Mouse (Mus musculus) midbrain, embryonic 14.5 days (tissue): ENCODE measurements at regions not wholly inside any gene's neighbourhood (a gene's known extent, or its start where the extent isn't known, plus 50 kb on each side); places are given as distances from the start of the nearest gene placed in this dataset.
A peak's percentile ranks its signal among the peaks of the same experiment; 100 is the strongest.

ENCODE experiments used
- ATAC-seq: fragments of 200-750 bp; cut with Nextera tagmentation; 2 replicates; pipeline ENCODE4 v1.8.0; 2017; ENCODE audit warnings: moderate number of reproducible peaks, moderate library complexity; ENCODE audit not compliant: low FRiP score, low TSS enrichment
- DNase-seq: peaks from one replicate; pipeline ENCODE4 v3.0.0-alpha.2; 2015
- H3K27ac ChIP-seq: fragments of 300-500 bp; sonication (generic); replicated peaks from 2 replicates; pipeline ENCODE4 v1.5.1; 2014; ENCODE audit warnings: mild to moderate bottlenecking, low read depth, low read length, moderate library complexity
- H3K27me3 ChIP-seq: fragments of 300-500 bp; sonication (generic); 2 replicates; pipeline ENCODE4 v1.6.1; 2014; ENCODE audit warnings: low read length, control low read depth, mixed read lengths; ENCODE audit not compliant: control insufficient read depth, insufficient read depth
- H3K36me3 ChIP-seq: fragments of 300-500 bp; sonication (generic); 2 replicates; pipeline ENCODE4 v1.6.1; 2014; ENCODE audit warnings: low read length, control low read depth; ENCODE audit not compliant: control insufficient read depth, insufficient read depth
- H3K4me1 ChIP-seq: fragments of 300-500 bp; sonication (generic); 2 replicates; pipeline ENCODE4 v1.6.1; 2014; ENCODE audit warnings: mild to moderate bottlenecking, antibody characterized with exemption, low read length, control low read depth; ENCODE audit not compliant: control insufficient read depth, insufficient read depth
- H3K4me2 ChIP-seq: fragments of 300-500 bp; sonication (generic); 2 replicates; pipeline ENCODE4 v1.6.1; 2014; ENCODE audit warnings: mild to moderate bottlenecking, low read length, moderate library complexity
- H3K4me3 ChIP-seq: fragments of 300-500 bp; sonication (generic); replicated peaks from 2 replicates; pipeline ENCODE4 v1.5.1; 2014; ENCODE audit warnings: low read depth, low read length
- H3K9ac ChIP-seq: fragments of 300-500 bp; sonication (generic); replicated peaks from 2 replicates; pipeline ENCODE4 v1.6.1; 2014; ENCODE audit warnings: mild to moderate bottlenecking, low read length, moderate library complexity
- H3K9me3 ChIP-seq: fragments of 300-500 bp; sonication (generic); 2 replicates; pipeline ENCODE4 v1.6.1; 2016; ENCODE audit warnings: low read length, control low read depth, mixed read lengths; ENCODE audit not compliant: control insufficient read depth
- WGBS: fragments of 180-500 bp; shearing (Covaris S2); extraction: QIAGEN DNeasy Blood & Tissue Kit; methylation state at CpG from one replicate; pipeline ENCODE4 v1.1.7; 2014; 5-methylcytosine and 5-hydroxymethylcytosine counted together

GRCm38 (mm10) chr9:24967571-24967970 is 121.7 kb upstream of the Gm10181 start:
- H3K36me3 ChIP-seq: no peaks in the 10 kb centered on the region
- H3K27ac ChIP-seq: no peak overlapping the region
- H3K27me3 ChIP-seq: no peaks in the 10 kb centered on the region
- H3K4me2 ChIP-seq: no peak overlapping the region
- 80% methylated on average over 10 of the region's 10 CpGs for WGBS
- no peaks in the 10 kb centered on the region for H3K9me3 ChIP-seq
- H3K4me3 ChIP-seq: no peak overlapping the region
- DNase-seq: no peak
- H3K4me1 ChIP-seq: no peaks in the 10 kb centered on the region
- ATAC-seq: no peak
- H3K9ac ChIP-seq: no peak overlapping the region

- peak overlapping the region; percentile 18; the same call in 1 of the 2 replicates for H3K9ac ChIP-seq
- peak overlapping the region; percentile 53 for H3K4me2 ChIP-seq
- peak overlapping the region; percentile 70 for H3K27ac ChIP-seq
- WGBS: 5% methylated on average over 19 of the region's 19 CpGs
- DNase-seq (peak; percentile 70), ATAC-seq (peak; percentile 57)
- peaks cover 6% of the 10 kb centered on the region for H3K4me1 ChIP-seq
- H3K9me3 ChIP-seq: no peaks in the 10 kb centered on the region
- H3K36me3 ChIP-seq: no peaks in the 10 kb centered on the region
- H3K27me3 ChIP-seq: no peaks in the 10 kb centered on the region
- no peak overlapping the region; the same call in 1 of the 2 replicates for H3K4me3 ChIP-seq
These were observed 115.0 kb upstream of the Gm10181 start for GRCm38 (mm10) chr9:24974021-24974741.

GRCm38 (mm10) chr9:24982796-24983195 is 106.4 kb upstream of the Gm10181 start:
- no peaks in the 10 kb centered on the region for H3K27me3 ChIP-seq
- ATAC-seq: no peak
- no peak for DNase-seq
- no peaks in the 10 kb centered on the region for H3K4me1 ChIP-seq
- no peak overlapping the region for H3K4me2 ChIP-seq
- H3K36me3 ChIP-seq: no peaks in the 10 kb centered on the region
- no peak overlapping the region for H3K27ac ChIP-seq
- no peaks in the 10 kb centered on the region for H3K9me3 ChIP-seq
- WGBS: 64% methylated on average over 3 of the region's 3 CpGs
- H3K4me3 ChIP-seq: no peak overlapping the region
- no peak overlapping the region for H3K9ac ChIP-seq

DNA sequence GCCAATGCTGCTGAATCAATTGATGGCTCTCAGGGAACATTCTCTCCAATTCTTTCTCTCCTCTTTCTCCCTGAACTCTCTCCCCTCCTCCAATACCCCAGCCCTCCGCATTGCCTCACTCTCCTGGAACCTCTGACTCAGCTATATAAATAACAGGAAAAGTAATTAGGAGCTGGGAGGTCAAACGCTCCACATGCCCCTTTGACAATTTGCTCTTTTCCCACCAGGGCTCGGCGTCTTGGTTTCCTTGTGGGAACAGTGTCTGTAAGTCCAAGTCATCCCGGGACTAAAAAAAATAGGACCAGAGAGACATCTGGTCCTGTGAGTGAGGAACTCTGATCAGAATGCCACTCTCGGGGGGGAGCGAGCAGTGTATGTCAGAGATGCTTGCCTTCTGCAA is 94.7 kb upstream of the Gm10181 start:
- Histone ChIP-seq H3K4me3 (no peak overlapping the region), H3K36me3 (no peaks in the 10 kb centered on the region), H3K27ac (no peak overlapping the region), H3K4me2 (no peak overlapping the region), H3K27me3 (no peaks in the 10 kb centered on the region), H3K9ac (no peak overlapping the region), H3K4me1 (no peaks in the 10 kb centered on the region), H3K9me3 (no peaks in the 10 kb centered on the region)
- DNase-seq: no peak
- ATAC-seq: no peak
- WGBS: 83% methylated on average over 7 of the region's 7 CpGs

DNA sequence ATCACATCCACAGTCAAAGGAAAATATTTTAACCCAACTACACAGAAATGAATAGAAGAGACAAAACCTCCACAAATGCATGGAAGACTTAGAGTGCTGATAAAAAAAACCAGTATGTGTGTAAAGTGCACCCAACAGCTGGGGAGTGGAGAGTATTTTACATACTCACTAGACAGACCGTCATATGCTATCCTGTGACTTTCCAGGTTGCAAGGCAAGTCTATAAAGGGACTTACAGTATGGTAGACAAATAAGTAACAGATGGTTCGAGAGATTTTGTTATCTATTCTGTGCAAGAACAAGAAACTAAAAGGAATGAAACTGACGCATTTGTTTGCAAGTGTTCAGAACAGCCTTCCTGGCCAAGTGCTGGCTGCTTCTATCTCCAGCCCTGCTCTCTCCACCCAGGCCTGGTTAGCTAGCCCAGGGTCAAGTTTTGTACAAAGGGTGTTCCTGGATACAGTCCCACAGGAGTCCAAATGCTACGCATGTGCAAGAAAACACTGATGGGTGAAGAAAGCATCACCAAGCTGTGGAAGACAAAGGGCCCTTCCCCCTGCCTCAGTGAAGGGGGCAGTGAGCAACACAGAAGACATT is 68.0 kb upstream of the Gm10181 start:
- DNase-seq (no peak), ATAC-seq (no peak)
- Histone ChIP-seq H3K27me3 (no peaks in the 10 kb centered on the region), H3K4me2 (no peak overlapping the region), H3K4me3 (no peak overlapping the region), H3K27ac (no peak overlapping the region), H3K36me3 (no peaks in the 10 kb centered on the region), H3K9me3 (no peaks in the 10 kb centered on the region), H3K9ac (no peak overlapping the region), H3K4me1 (no peaks in the 10 kb centered on the region)
- 85% methylated on average over 4 of the region's 4 CpGs for WGBS

DNA sequence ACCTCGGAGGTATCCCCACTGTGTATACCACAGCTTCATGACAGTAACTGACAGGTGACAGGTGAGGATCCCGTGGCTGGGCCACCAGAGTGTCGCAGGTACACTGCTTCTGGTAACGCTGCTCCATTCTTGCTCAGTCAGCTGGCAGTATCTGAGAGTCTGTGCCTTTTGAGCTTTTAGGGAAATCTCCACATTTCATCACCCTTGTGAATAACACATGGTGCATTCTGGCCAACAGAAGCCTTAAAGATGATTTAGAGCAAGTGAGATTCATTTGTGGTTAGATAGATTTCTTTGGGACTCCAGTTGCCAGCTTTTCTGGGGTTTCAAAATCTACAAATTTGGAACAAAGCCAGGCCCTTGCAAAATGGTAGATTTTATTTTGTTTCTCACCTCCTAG is 66.8 kb upstream of the Gm10181 start:
- no peaks in the 10 kb centered on the region for H3K4me1 ChIP-seq
- DNase-seq: no peak
- H3K4me2 ChIP-seq: no peak overlapping the region
- no peaks in the 10 kb centered on the region for H3K9me3 ChIP-seq
- H3K9ac ChIP-seq: no peak overlapping the region
- no peak overlapping the region for H3K27ac ChIP-seq
- 87% methylated on average over 4 of the region's 4 CpGs for WGBS
- H3K36me3 ChIP-seq: no peaks in the 10 kb centered on the region
- no peak for ATAC-seq
- no peak overlapping the region for H3K4me3 ChIP-seq
- H3K27me3 ChIP-seq: no peaks in the 10 kb centered on the region

DNA sequence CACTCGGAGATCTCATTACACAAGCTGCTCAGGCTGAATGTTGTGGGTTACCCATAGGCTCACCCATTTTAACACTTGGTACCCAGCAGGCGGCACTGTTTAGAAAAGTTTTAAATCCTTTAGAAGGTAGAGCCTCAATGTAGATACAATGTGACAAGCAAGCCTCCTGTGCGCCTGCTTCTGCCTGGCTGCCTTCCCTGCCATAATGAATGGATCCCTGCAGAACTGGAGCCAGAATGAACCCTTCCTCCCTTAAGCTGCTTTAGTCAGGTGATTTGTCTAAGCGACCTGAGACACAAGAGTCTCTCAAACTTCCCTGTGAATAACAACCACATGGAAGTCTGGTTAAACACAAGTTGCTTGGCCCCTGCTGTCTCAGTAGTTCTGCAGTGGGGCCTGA is 64.7 kb upstream of the Gm10181 start:
- Histone ChIP-seq H3K27me3 (no peaks in the 10 kb centered on the region), H3K36me3 (no peaks in the 10 kb centered on the region), H3K4me1 (no peaks in the 10 kb centered on the region), H3K27ac (no peak overlapping the region), H3K9ac (no peak overlapping the region), H3K9me3 (no peaks in the 10 kb centered on the region), H3K4me3 (no peak overlapping the region), H3K4me2 (no peak overlapping the region)
- ATAC-seq (no peak), DNase-seq (no peak)
- WGBS: 57% methylated on average over 4 of the region's 4 CpGs

DNA sequence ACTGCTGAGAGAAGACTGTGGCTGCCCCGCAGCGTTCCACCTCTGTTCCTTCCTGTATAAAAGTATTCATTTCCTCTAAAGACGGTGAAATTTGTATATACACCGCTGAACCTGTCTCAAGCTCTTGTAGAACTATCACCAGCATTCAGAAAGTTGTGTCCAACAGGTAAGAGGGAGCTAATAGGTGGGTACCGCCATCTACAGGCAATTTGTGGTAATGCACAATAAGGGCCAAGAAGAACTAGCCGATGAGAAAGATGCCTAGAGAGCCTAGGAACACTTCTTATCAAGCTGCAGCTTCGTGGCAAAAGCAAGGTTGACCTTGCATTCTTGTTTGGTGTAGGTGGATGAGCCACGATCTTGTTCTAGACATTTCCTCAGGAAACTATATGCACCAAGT is 61.6 kb upstream of the Gm10181 start:
- DNase-seq: peak; percentile 88
- Histone ChIP-seq H3K27me3 (no peaks in the 10 kb centered on the region), H3K4me2 (no peak overlapping the region), H3K36me3 (no peaks in the 10 kb centered on the region), H3K4me3 (no peak overlapping the region), H3K4me1 (no peaks in the 10 kb centered on the region), H3K27ac (no peak overlapping the region), H3K9ac (no peak overlapping the region), H3K9me3 (no peaks in the 10 kb centered on the region)
- ATAC-seq: no peak
- WGBS: 10% methylated on average over 8 of the region's 8 CpGs

GRCm38 (mm10) chr9:25028305-25028704 is 60.9 kb upstream of the Gm10181 start:
- DNase-seq: no peak
- Histone ChIP-seq H3K9ac (no peak overlapping the region), H3K4me2 (no peak overlapping the region), H3K9me3 (no peaks in the 10 kb centered on the region), H3K4me1 (no peaks in the 10 kb centered on the region), H3K27me3 (no peaks in the 10 kb centered on the region), H3K27ac (no peak overlapping the region), H3K36me3 (no peaks in the 10 kb centered on the region), H3K4me3 (no peak overlapping the region)
- 75% methylated on average over 6 of the region's 6 CpGs for WGBS
- ATAC-seq: no peak
